Mouse (Mus musculus) intestine, embryonic 14.5 days (tissue): ENCODE measurements around the gene Klhdc7a. TPM values are rescaled to one million over a fixed set of nuclear protein-coding genes. Genes with fewer than 3 reads are reported as not detected.

Experiments used
- ATAC-seq: fragments of 200-750 bp; cut with Nextera tagmentation; replicated peaks from 2 replicates; pipeline ENCODE4 v1.8.0; 2017; ENCODE audit warnings: low read depth, moderate number of reproducible peaks, moderate TSS enrichment, moderate library complexity; ENCODE audit not compliant: low FRiP score, low TSS enrichment
- DNase-seq: peaks from one replicate; pipeline ENCODE4 v3.0.0-alpha.2; 2018; ENCODE audit warnings: low spot score
- H3K27ac ChIP-seq: fragments of 300-500 bp; sonication (generic); 2 replicates; pipeline ENCODE4 v1.5.1; 2014; ENCODE audit warnings: low read depth, mild to moderate bottlenecking, control low read depth
- H3K27me3 ChIP-seq: fragments of 300-500 bp; sonication (generic); replicated peaks from 2 replicates; pipeline ENCODE4 v1.6.1; 2014; ENCODE audit warnings: low read length, control low read depth; ENCODE audit not compliant: control insufficient read depth, insufficient read depth
- H3K36me3 ChIP-seq: fragments of 300-500 bp; sonication (generic); 2 replicates; pipeline ENCODE4 v1.6.1; 2014; ENCODE audit warnings: low read length, control low read depth; ENCODE audit not compliant: control insufficient read depth, insufficient read depth
- H3K4me1 ChIP-seq: fragments of 300-500 bp; sonication (generic); replicated peaks from 2 replicates; pipeline ENCODE4 v1.6.1; 2014; ENCODE audit warnings: low read length, control low read depth, mixed read lengths; ENCODE audit not compliant: control insufficient read depth, insufficient read depth
- H3K4me2 ChIP-seq: fragments of 300-500 bp; sonication (generic); 2 replicates; pipeline ENCODE4 v1.6.1; 2014; ENCODE audit warnings: low read length
- H3K4me3 ChIP-seq: fragments of 300-500 bp; sonication (generic); 2 replicates; pipeline ENCODE4 v1.5.1; 2014; ENCODE audit warnings: low read depth, low read length, control low read depth, mixed read lengths
- H3K9ac ChIP-seq: fragments of 300-500 bp; sonication (generic); 2 replicates; pipeline ENCODE4 v1.6.1; 2014; ENCODE audit warnings: mild to moderate bottlenecking, low read length
- H3K9me3 ChIP-seq: fragments of 300-500 bp; sonication (generic); 2 replicates; pipeline ENCODE4 v1.6.1; 2016; ENCODE audit warnings: low read length, control low read depth; ENCODE audit not compliant: control insufficient read depth
- WGBS: fragments of 180-500 bp; shearing (Covaris S2); extraction: QIAGEN DNeasy Blood & Tissue Kit; methylation state at CpG from one replicate; pipeline ENCODE4 v1.1.7; 2014; 5-methylcytosine and 5-hydroxymethylcytosine counted together
- polyA plus RNA-seq: library from polyadenylated mRNA; unstranded; fragments of >200 nt; fragmentation: Nextera tagmentation; extraction: Ambion mirVana; gene quantifications from 2 replicates; pipeline ENCODE4 v1.2.1, GENCODE M21; 2014

Klhdc7a gene
- polyA plus RNA-seq: 0.09 and 0.15 TPM in 2 replicates

DNA sequence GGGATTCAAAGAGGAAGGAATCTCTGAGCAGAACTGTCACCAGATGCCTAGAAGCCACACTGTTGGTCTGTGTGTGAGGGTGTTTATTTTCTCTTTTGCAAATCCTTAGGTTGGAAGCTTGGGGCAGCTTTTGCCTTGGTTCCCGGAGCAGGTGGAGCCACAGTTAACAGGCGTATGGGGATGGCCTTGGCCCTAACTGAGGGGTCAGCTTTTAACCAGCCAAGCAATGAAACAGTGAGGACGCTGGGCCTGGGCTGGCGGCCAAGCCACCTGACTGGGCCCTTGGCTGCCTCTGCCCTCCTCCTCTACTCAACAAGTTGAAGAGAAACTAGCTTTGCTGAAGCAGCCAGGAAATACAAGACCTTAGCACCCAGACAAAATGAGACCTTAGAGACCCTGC, at the start of gene Klhdc7a:
Klhdc7a (minus strand) TSS at position 105 of the 400 bp plus-strand sequence.
- WGBS: 28% methylated on average over 4 of the region's 4 CpGs
- no peaks in the 10 kb centered on the region for H3K27me3 ChIP-seq
- H3K9ac ChIP-seq: no peak within 1 kb of the TSS
- no peaks in the 10 kb centered on the region for H3K9me3 ChIP-seq
- H3K4me2 ChIP-seq: no peak within 1 kb of the TSS
- H3K4me1 ChIP-seq: no peaks in the 10 kb centered on the region
- 0 out of 2 replicates have a peak, but pooled peaks have one; percentile 33 for ATAC-seq
- DNase-seq: no peak
- H3K36me3 ChIP-seq: no peaks in the 10 kb centered on the region
- no peak within 1 kb of the TSS; the same call in 1 of the 2 replicates for H3K27ac ChIP-seq
- no peak within 1 kb of the TSS for H3K4me3 ChIP-seq

DNA sequence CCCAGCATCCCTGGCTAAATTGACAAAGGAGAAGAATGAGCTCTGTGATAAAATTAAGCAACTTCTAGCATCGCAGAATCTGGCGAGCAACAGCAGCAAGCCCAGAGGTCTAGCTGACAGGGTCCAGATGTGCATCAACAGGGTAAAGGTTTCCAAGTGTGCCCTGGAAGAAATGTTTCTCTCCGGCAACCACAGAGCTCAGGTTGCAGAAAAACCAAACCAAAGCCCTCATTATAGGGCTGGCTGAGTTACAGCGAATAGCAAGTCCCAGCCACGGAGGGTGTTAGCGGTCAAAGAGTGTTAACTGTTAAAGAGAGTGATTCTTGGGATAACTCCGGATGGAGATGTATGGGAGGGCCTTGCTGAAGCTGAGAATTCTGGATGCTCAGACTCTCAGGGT, 48.1 kb upstream of the Klhdc7a start:
- no peak overlapping the region for H3K9ac ChIP-seq
- DNase-seq: no peak
- H3K27me3 ChIP-seq: no peaks in the 10 kb centered on the region

DNA sequence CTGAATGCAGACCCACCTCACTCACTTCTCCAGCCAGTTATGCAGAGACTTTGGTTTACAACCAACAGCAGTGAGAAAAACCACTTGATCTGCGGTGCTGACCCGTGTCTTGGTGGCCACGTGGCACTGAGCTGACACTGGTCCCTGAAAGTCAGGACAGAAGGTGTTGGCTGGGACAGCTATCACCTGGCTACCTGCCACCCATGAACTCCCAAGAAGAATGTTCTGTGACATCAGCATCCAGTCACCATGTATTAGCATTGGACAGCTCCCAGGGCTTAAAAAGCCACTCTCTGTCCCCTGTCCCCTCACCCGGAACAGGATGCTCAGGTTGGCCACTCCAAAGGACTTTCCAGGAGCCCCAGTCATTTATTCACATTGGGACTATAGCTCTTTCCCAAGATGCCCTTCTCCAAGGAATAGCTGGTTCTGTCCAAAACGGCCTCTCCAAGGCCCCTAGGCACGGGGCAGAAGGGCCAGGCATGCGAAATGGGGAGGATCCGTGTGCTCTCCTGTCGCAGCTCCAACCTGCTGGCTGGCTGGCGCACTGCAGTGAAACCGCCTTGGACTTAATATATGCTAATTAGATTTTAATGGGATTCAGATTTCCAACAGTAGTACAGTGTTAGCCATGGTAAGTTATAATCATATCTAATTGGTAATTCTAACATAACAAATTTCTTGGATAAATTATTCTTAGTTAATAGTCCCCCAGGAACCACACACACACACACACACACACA, 43.1 kb upstream of the Klhdc7a start:
- 73% methylated on average over 11 of the region's 11 CpGs for WGBS
- Histone ChIP-seq H3K4me1 (no peaks in the 10 kb centered on the region), H3K4me3 (no peak overlapping the region), H3K27ac (no peak overlapping the region), H3K9ac (no peak overlapping the region), H3K4me2 (no peak overlapping the region), H3K36me3 (no peaks in the 10 kb centered on the region), H3K9me3 (no peaks in the 10 kb centered on the region), H3K27me3 (no peaks in the 10 kb centered on the region)
- no peak for ATAC-seq
- no peak for DNase-seq

More for the DNA sequence above, 48.1 kb upstream of the Klhdc7a start:
- H3K4me1 ChIP-seq: no peaks in the 10 kb centered on the region
- H3K4me3 ChIP-seq: no peak overlapping the region
- H3K36me3 ChIP-seq: no peaks in the 10 kb centered on the region
- no peak overlapping the region for H3K27ac ChIP-seq
- H3K4me2 ChIP-seq: no peak overlapping the region
- no peak for ATAC-seq
- no peaks in the 10 kb centered on the region for H3K9me3 ChIP-seq
- 47% methylated on average over 7 of the region's 7 CpGs for WGBS

DNA sequence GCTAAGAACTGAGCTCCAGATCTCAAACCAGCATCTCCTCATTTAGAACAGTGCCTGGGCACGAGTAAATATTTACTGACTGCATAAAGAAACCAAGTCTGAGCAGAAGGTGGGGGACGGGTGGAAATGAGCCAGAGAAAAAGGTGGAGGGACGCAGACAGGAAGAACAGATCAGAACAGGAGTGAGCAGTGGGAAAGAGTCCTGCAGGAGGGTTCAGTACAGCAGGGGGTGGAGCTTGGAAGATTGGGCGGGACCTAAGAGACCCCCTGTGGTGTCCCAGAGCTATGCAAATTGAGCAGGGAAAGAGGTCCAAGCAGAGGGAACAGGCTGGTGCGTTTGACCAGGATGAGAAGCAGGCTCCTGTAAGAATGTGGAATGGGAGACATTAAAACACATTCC, 37.1 kb upstream of the Klhdc7a start:
- ATAC-seq (no peak), DNase-seq (peak; percentile 62)
- H3K9me3 ChIP-seq: no peaks in the 10 kb centered on the region
- no peak overlapping the region for H3K9ac ChIP-seq
- peak overlapping the region; percentile 41 for H3K4me2 ChIP-seq
- H3K27ac ChIP-seq: no peak overlapping the region
- WGBS: 4% methylated on average over 5 of the region's 5 CpGs
- H3K4me3 ChIP-seq: peak overlapping the region; percentile 3
- no peaks in the 10 kb centered on the region; the same call in 1 of the 2 replicates for H3K4me1 ChIP-seq
- H3K36me3 ChIP-seq: no peaks in the 10 kb centered on the region
- peaks cover 30% of the 10 kb centered on the region for H3K27me3 ChIP-seq

DNA sequence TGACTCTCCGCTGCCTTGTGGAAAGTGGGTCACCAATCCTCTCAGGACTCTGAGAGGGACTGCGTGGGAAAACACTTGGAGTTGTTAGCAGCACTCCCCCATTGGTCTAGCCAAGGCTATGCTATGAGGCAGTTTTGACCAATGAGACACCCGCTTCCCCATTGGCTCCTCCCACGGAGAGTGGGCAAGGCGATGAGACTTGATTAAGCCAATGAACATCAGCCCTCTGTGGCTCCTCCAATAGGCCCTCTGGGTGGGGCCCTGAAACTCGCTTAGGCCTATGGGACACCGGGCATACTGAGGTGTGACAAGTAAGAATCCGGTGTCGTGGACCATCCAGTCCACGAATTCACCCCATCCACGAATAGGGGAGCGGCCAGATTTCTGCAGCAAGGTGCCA, 36.3 kb upstream of the Klhdc7a start:
- Histone ChIP-seq H3K9ac (no peak overlapping the region), H3K4me2 (peak overlapping the region; percentile 41), H3K27me3 (peaks cover 30% of the 10 kb centered on the region), H3K27ac (no peak overlapping the region), H3K4me1 (no peaks in the 10 kb centered on the region; the same call in 1 of the 2 replicates), H3K36me3 (no peaks in the 10 kb centered on the region), H3K9me3 (no peaks in the 10 kb centered on the region), H3K4me3 (peak overlapping the region; percentile 3)
- WGBS: 13% methylated on average over 12 of the region's 12 CpGs
- DNase-seq: peak; percentile 63
- peak; percentile 78 for ATAC-seq

DNA sequence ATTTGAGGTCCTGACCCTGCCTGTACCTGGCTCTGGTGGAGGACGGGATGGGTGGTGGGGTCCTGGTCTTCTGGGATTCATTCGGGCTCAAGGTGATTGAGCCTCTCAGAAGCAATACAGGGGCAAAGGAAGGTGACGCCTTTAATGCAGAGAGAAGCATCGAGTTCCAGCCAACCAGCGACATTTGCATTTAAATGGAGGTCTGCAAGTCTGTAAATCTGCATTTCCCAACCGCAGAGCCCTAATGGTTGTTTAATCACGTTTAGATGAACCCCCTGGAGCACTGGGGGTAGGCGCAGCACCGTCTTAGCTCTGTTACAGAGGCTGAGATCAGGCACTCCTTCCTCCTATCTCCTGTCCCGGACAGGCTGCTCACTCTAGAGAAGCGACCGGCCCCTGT, 34.2 kb upstream of the Klhdc7a start:
- 16% methylated on average over 12 of the region's 12 CpGs for WGBS
- no peak for DNase-seq
- ATAC-seq: no peak
- H3K9ac ChIP-seq: no peak overlapping the region
- H3K4me3 ChIP-seq: no peak overlapping the region
- H3K27ac ChIP-seq: no peak overlapping the region
- H3K4me1 ChIP-seq: no peaks in the 10 kb centered on the region; the same call in 1 of the 2 replicates
- H3K27me3 ChIP-seq: peaks cover 30% of the 10 kb centered on the region
- no peaks in the 10 kb centered on the region for H3K36me3 ChIP-seq
- H3K9me3 ChIP-seq: no peaks in the 10 kb centered on the region
- H3K4me2 ChIP-seq: no peak overlapping the region

DNA sequence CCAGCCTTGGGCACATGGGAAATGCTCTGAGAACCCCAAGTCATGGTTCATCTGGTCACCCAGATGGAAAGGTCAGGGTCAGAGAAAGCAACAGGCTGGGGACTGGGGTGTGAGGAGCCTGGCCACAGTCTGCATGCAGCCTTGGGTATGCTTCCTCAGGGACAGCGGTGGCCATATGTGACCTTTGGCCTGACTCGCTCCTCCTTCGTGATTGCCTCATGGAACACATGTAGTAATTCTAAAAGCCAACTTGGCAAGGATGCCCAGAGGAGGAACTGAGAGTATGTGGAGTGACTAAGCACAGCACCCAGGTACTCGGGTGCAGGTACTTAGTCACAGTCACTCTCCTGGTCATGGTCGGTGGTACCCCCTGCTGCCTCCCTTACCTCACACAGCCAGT, 33.1 kb upstream of the Klhdc7a start:
- no peak for ATAC-seq
- no peaks in the 10 kb centered on the region for H3K36me3 ChIP-seq

DNA sequence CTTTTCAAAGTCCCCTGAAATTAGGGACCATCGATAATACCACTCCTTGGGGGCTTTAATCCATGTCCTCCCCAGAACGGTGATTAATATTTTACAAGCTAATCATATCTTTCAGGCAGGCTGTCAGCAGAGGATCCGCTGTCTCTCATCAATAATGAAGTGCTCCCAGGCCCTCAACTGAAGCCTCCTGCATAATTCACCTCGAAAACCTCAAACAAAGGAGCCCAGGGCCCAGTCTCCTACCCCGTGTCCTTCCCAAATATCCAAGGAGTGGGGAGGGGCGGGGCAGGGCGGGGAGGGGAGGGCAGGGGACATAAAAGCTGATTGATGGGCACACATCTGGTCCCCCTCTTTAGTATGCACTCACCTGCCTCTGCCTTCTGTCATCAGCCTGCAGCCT, 31.2 kb upstream of the Klhdc7a start:
- DNase-seq (no peak), ATAC-seq (no peak)
- Histone ChIP-seq H3K27me3 (peaks cover 25% of the 10 kb centered on the region), H3K27ac (no peak overlapping the region), H3K36me3 (no peaks in the 10 kb centered on the region), H3K4me1 (no peaks in the 10 kb centered on the region), H3K9me3 (no peaks in the 10 kb centered on the region), H3K4me3 (no peak overlapping the region), H3K9ac (no peak overlapping the region), H3K4me2 (no peak overlapping the region)
- WGBS: 66% methylated on average over 7 of the region's 7 CpGs

More for the DNA sequence above, 33.1 kb upstream of the Klhdc7a start:
- H3K27me3 ChIP-seq: peaks cover 30% of the 10 kb centered on the region
- no peak overlapping the region for H3K9ac ChIP-seq
- no peak overlapping the region for H3K27ac ChIP-seq
- 78% methylated on average over 5 of the region's 5 CpGs for WGBS
- DNase-seq: no peak
- no peaks in the 10 kb centered on the region; the same call in 1 of the 2 replicates for H3K4me1 ChIP-seq
- H3K9me3 ChIP-seq: no peaks in the 10 kb centered on the region
- H3K4me2 ChIP-seq: no peak overlapping the region
- no peak overlapping the region for H3K4me3 ChIP-seq

DNA sequence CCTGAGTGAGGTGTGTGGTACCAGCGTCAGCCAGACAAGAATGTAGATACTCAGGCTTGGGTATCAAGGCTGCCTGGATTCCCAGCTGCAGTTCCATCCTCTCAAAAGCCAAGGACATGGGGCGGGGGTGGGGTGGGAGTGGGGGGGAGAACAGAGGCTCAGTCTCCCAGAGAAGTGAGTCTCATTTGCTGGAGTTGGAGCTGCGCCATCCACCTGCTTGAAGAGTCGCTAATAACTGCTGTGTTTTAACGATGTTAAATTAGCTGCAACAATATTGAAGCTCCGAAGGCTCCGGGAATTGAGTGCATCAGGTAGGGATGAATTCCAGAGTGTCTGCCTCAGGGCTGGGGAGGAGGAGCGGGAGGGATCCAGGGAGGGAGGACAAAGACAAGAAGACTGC, 27.8 kb upstream of the Klhdc7a start:
- Histone ChIP-seq H3K27ac (no peak overlapping the region), H3K36me3 (no peaks in the 10 kb centered on the region), H3K4me1 (peaks cover 9% of the 10 kb centered on the region; the same call in 1 of the 2 replicates), H3K9ac (no peak overlapping the region), H3K9me3 (no peaks in the 10 kb centered on the region), H3K4me3 (no peak overlapping the region), H3K4me2 (no peak overlapping the region), H3K27me3 (no peaks in the 10 kb centered on the region)
- no peak for ATAC-seq
- no peak for DNase-seq
- WGBS: 58% methylated on average over 8 of the region's 8 CpGs
